Mouse (Mus musculus) brain, adult 2 months (tissue): ENCODE results near the gene Pxn.
"Not testable (repeated sequence)": the region's sequence is repeated elsewhere in the genome, so short reads cannot be mapped to it uniquely, and the experiment has no call there.

Experiments used
- DNase-seq: peaks from one replicate; pipeline ENCODE4 v3.0.0; 2011; ENCODE audit warnings: low read depth, low spot score

Pxn gene

GRCm38 (mm10) chr5:115509321-115509761 lies 2.9 kb downstream of the Pxn start:
- peak; percentile 47 for DNase-seq

- peak; percentile 73 for DNase-seq
Measured at GRCm38 (mm10) chr5:115509790-115510689, 3.6 kb downstream of the Pxn start.

- no peak for DNase-seq
Measured at GRCm38 (mm10) chr5:115512375-115512774, 5.9 kb downstream of the Pxn start.

GRCm38 (mm10) chr5:115513246-115513645 lies 6.8 kb downstream of the Pxn start:
- DNase-seq, result no peak

GRCm38 (mm10) chr5:115513721-115514120 lies 7.2 kb downstream of the Pxn start:
- DNase-seq, result no peak

- DNase-seq, result no peak
Measured at GRCm38 (mm10) chr5:115514346-115514745, 7.9 kb downstream of the Pxn start.

GRCm38 (mm10) chr5:115514896-115515587 lies 8.6 kb downstream of the Pxn start:
- peak; percentile 72 for DNase-seq

GRCm38 (mm10) chr5:115516081-115516907 lies 9.8 kb downstream of the Pxn start:
- no peak for DNase-seq

GRCm38 (mm10) chr5:115516908-115517307 lies 10.4 kb downstream of the Pxn start:
- DNase-seq, result no peak

GRCm38 (mm10) chr5:115517501-115517900 lies 11.0 kb downstream of the Pxn start:
- DNase-seq, result no peak

GRCm38 (mm10) chr5:115518214-115518613 lies 11.7 kb downstream of the Pxn start:
- DNase-seq, result not testable (repeated sequence)

GRCm38 (mm10) chr5:115520325-115520869 lies 13.9 kb downstream of the Pxn start:
- DNase-seq, result no peak

GRCm38 (mm10) chr5:115521553-115522461 lies 15.3 kb downstream of the Pxn start:
- no peak for DNase-seq

- DNase-seq, result no peak
Measured at GRCm38 (mm10) chr5:115522531-115522930, 16.1 kb downstream of the Pxn start.

- no peak for DNase-seq
Measured at GRCm38 (mm10) chr5:115522981-115523499, 16.6 kb downstream of the Pxn start.

GRCm38 (mm10) chr5:115523971-115524370 lies 17.5 kb downstream of the Pxn start:
- no peak for DNase-seq

GRCm38 (mm10) chr5:115524471-115524870 lies 18.0 kb downstream of the Pxn start:
- DNase-seq, result no peak

- DNase-seq, result no peak
Measured at GRCm38 (mm10) chr5:115525416-115525815, 18.9 kb downstream of the Pxn start.

- no peak for DNase-seq
Measured at GRCm38 (mm10) chr5:115525943-115526342, 19.5 kb downstream of the Pxn start.
